Mouse (Mus musculus) intestine, postnatal 0 days (tissue): ENCODE data around the gene Isg15. TPM values are rescaled to one million over a fixed set of nuclear protein-coding genes. Genes with fewer than 3 reads are reported as not detected.
A peak's percentile ranks its signal among the peaks of the same experiment; 100 is the strongest.

ENCODE experiments used
- ATAC-seq: fragments of 200-750 bp; cut with Nextera tagmentation; 2 replicates; pipeline ENCODE4 v1.8.0; 2017; ENCODE audit warnings: mild to moderate bottlenecking, moderate TSS enrichment, moderate library complexity
- H3K27ac ChIP-seq: fragments of 300-500 bp; sonication (generic); 2 replicates; pipeline ENCODE4 v1.5.1; 2014; ENCODE audit warnings: mild to moderate bottlenecking, low read depth, low read length, moderate library complexity
- H3K27me3 ChIP-seq: fragments of 300-500 bp; sonication (generic); replicated peaks from 2 replicates; pipeline ENCODE4 v1.6.1; 2014; ENCODE audit warnings: low read length, mixed read lengths; ENCODE audit not compliant: control insufficient read depth, insufficient read depth
- H3K36me3 ChIP-seq: fragments of 300-500 bp; sonication (generic); 2 replicates; pipeline ENCODE4 v1.6.1; 2014; ENCODE audit warnings: mild to moderate bottlenecking, moderate library complexity; ENCODE audit not compliant: control insufficient read depth, insufficient read depth
- H3K4me1 ChIP-seq: fragments of 300-500 bp; sonication (generic); replicated peaks from 2 replicates; pipeline ENCODE4 v1.6.1; 2014; ENCODE audit warnings: antibody characterized with exemption, low read length, mixed read lengths; ENCODE audit not compliant: control insufficient read depth, insufficient read depth
- H3K4me2 ChIP-seq: fragments of 300-500 bp; sonication (generic); replicated peaks from 2 replicates; pipeline ENCODE4 v1.6.1; 2014; ENCODE audit warnings: low read depth, mild to moderate bottlenecking, moderate library complexity
- H3K4me3 ChIP-seq: fragments of 300-500 bp; sonication (generic); 2 replicates; pipeline ENCODE4 v1.5.1; 2014; ENCODE audit warnings: low read depth, low read length
- H3K9ac ChIP-seq: fragments of 300-500 bp; sonication (generic); 2 replicates; pipeline ENCODE4 v1.6.1; 2014; ENCODE audit warnings: mild to moderate bottlenecking, low read depth, low read length
- H3K9me3 ChIP-seq: fragments of 300-500 bp; sonication (generic); 2 replicates; pipeline ENCODE4 v1.6.1; 2016; ENCODE audit warnings: mixed run types; ENCODE audit not compliant: control insufficient read depth
- CTCF ChIP-seq: sonication (generic); IDR thresholded peaks from 2 replicates; pipeline ENCODE4 v1.5.1; 2016; ENCODE audit warnings: low read depth, mild to moderate bottlenecking, control low read depth, antibody characterized with exemption, moderate library complexity
- WGBS: fragments of 180-500 bp; shearing (Covaris S2); extraction: QIAGEN DNeasy Blood & Tissue Kit; methylation state at CpG from one replicate; pipeline ENCODE4 v1.1.7; 2014; 5-methylcytosine and 5-hydroxymethylcytosine counted together
- polyA plus RNA-seq: library from polyadenylated mRNA; unstranded; fragments of >200 nt; fragmentation: Nextera tagmentation; extraction: Ambion mirVana; gene quantifications from 2 replicates; pipeline ENCODE4 v1.2.1, GENCODE M21; 2015

Isg15 gene
- polyA plus RNA-seq, 1 experiment from 2014 or later = 40.5 TPM

DNA sequence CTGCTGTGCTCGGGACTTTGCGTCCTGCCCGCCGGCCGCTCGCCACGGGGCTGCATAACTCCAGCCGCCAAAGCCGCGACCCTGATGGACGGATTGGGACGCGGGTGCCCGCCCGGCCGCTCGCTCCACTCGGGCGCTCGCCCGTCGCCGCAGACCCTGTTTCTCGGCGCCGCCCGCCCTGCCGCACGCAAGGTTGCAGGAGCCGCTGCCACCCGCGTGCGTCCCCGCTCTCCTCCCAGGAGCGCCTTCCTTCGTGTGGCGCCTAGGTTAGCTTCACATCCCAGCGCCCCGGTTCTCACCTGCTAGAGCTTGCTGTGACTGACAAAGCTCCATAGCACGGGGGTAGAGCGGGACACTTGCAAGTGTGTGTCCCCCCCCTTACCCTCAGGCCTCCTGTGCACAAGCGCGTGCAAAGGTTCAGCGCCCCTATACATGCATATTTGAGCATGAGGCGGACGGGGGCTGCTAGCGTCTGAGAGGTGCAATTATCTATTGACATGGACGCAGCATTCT lies 34.1 kb upstream of the Isg15 start, which contains the start of gene Plekhn1:
Plekhn1 (minus strand) TSS at position 157 of the 513 bp plus-strand sequence.
- under 1% methylated on average over 47 of the region's 48 CpGs for WGBS
- 0 out of 2 replicates have a peak, but pooled peaks cover 4% of the 10 kb centered on the region for H3K4me1 ChIP-seq
- peak within 1 kb of the TSS; percentile 67 for H3K9ac ChIP-seq
- H3K9me3 ChIP-seq = no peaks in the 10 kb centered on the region
- peak within 1 kb of the TSS; percentile 77 for H3K4me3 ChIP-seq
- peak within 1 kb of the TSS; percentile 68 for H3K27ac ChIP-seq
- TF ChIP-seq CTCF = no peak
- H3K27me3 ChIP-seq = no peaks in the 10 kb centered on the region
- H3K36me3 ChIP-seq = peaks cover 34% of the 10 kb centered on the region
- ATAC-seq = peak; percentile 30; the same call in 1 of the 2 replicates
- H3K4me2 ChIP-seq = peak within 1 kb of the TSS; percentile 94

DNA sequence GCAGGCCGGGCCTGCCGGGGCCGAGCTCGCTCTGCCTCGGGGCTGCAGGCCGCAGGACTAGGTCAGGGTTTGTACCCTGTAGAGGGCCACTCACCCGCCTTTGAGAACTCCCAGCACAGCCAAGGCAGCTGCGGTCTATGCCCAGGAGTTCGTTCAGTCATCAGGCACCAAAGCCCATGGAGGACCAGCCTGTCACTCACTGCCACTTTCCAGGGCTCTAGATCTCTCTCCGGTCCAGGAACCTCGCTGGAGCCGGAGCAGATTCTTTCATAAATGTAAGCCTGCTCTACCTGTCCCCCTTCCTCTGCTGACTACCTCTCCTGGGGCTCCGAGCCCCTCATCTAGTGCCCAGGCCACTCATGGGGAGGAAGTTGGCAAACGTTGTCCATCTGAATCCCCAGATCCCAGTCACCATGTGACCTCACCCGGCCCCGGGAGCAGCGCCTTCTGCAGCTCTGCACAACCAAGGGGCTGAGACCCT lies 33.4 kb upstream of the Isg15 start:
- Histone ChIP-seq H3K27me3 (no peaks in the 10 kb centered on the region), H3K36me3 (peaks cover 27% of the 10 kb centered on the region), H3K27ac (no peak overlapping the region), H3K9ac (peak overlapping the region; percentile 49), H3K4me1 (0 out of 2 replicates have a peak, but pooled peaks cover 4% of the 10 kb centered on the region), H3K9me3 (no peaks in the 10 kb centered on the region), H3K4me3 (peak overlapping the region; percentile 77), H3K4me2 (peak overlapping the region; percentile 94)
- 12% methylated on average over 17 of the region's 17 CpGs for WGBS
- no peak for ATAC-seq
- TF ChIP-seq CTCF = no peak

DNA sequence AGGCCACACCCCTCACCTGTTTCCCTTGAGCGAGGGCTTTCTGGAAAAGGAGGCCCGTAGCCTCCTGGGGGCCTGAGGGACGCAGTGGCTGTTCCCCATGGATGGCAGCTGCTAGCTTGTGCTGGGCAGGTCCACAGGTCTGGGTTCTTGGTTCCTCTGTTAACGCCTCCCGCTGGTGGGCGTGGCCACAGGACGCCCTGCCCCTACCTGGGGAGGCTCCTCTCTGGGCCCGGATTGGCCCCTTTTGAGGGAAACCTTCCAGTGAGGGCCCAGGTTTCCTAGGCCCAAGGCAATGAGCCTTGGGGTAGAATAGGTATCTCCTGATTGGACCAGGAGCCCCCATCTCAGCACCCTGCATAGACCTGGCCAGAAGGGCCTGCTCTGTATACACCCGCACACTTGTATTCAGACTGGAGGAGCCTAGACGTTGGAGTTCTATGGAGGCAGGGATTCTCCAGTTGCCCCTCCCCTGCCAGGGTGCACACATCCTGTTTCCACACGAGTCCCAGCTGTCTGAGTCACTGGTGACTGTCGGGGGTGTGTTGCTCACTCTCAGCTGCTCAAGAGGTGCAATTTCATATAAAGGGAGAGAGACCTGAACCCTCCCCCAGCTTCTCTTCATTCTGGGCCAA lies 27.9 kb upstream of the Isg15 start:
- no peaks in the 10 kb centered on the region for H3K9me3 ChIP-seq
- 22% methylated on average over 12 of the region's 12 CpGs for WGBS
- no peak for TF ChIP-seq CTCF
- peak overlapping the region; percentile 8; the same call in 1 of the 2 replicates for H3K9ac ChIP-seq
- peak; percentile 64 for ATAC-seq
- no peaks in the 10 kb centered on the region for H3K27me3 ChIP-seq
- no peak overlapping the region for H3K27ac ChIP-seq
- peaks cover 23% of the 10 kb centered on the region for H3K36me3 ChIP-seq
- 0 out of 2 replicates have a peak, but pooled peaks cover 5% of the 10 kb centered on the region for H3K4me1 ChIP-seq
- peak overlapping the region; percentile 71 for H3K4me2 ChIP-seq
- H3K4me3 ChIP-seq = peak overlapping the region; percentile 38

DNA sequence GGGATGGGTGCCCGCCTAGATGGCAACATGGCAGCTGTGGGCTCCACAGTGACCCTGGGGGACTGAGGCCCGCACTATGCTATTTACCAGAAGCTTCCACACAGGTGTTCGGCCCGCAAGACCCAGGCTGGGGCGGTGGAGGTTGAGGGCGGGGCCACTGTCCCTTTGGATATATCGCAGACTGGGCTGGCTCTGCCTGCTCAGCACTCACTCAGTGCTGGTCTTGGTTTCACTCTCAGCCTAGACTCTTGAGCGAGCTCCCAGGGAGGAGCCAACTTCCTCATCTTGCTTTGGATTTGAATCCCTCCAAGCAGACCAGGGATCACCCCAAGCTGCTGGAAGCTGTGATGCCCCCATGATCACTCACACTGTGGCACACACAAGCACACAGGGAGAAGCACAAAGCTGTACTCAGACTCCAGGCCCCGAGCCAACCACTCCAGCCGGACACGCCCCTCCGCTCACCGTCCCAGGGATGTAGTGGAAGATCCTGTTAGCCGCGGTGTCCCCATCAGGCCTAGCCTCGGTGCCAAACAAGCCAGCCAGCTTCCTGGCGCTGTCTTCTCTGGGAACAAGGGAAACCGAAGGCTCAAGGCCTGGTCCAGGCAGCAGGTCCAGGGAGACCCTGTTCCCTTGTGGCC lies 27.3 kb upstream of the Isg15 start:
- Histone ChIP-seq H3K4me2 (peak overlapping the region; percentile 71), H3K4me1 (0 out of 2 replicates have a peak, but pooled peaks cover 5% of the 10 kb centered on the region), H3K27ac (peak overlapping the region; percentile 50; the same call in 1 of the 2 replicates), H3K27me3 (no peaks in the 10 kb centered on the region), H3K4me3 (peak overlapping the region; percentile 38), H3K36me3 (peaks cover 19% of the 10 kb centered on the region), H3K9ac (peak overlapping the region; percentile 8; the same call in 1 of the 2 replicates), H3K9me3 (no peaks in the 10 kb centered on the region)
- no peak for TF ChIP-seq CTCF
- ATAC-seq = peak; percentile 56
- 29% methylated on average over 18 of the region's 18 CpGs for WGBS

DNA sequence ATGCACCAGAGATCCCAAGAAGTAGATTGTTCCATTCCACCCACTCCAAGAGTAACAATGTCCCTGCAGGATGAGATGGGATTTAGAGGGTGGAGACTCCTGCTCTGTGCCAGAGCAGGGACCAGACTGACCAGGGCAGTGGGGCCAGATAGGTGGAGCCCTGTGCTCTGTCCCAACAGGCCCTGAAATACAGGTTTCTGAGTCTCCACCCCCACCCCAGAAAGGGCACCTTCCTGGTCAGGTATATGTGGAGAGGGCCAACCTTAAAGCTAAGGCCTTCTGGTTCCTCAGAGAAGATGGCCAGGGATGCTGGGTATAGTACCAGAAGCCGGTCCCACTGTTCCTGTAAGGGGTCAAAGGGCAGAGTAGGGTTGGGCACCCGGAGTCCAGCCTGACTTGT lies 23.7 kb upstream of the Isg15 start:
- TF ChIP-seq CTCF = no peak
- Histone ChIP-seq H3K9me3 (no peaks in the 10 kb centered on the region), H3K27ac (no peak overlapping the region), H3K4me3 (no peak overlapping the region), H3K36me3 (peaks cover 13% of the 10 kb centered on the region; the same call in 1 of the 2 replicates), H3K4me1 (0 out of 2 replicates have a peak, but pooled peaks cover 5% of the 10 kb centered on the region), H3K27me3 (no peaks in the 10 kb centered on the region), H3K9ac (no peak overlapping the region), H3K4me2 (no peak overlapping the region)
- 50% methylated on average over 2 of the region's 2 CpGs for WGBS
- no peak for ATAC-seq

DNA sequence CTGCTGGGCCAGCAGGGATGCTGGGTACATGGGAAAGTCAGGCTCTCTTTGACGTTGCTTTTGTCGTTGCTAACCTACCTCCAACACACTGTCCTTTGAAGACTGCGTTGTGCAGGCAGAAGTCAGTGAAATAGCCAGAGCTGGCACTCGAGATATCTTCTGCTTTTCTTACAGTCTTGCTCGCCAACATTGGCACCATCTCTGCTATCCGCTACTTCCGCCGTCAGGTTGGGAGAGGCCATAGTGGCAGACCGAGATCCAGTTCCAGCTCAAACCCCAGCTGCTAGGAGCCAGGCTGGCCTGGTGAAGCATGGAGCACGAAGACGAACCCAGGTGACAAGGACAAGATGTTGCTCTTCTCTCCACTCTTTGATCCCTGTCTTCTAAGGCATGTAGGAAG lies 19.3 kb upstream of the Isg15 start:
- Histone ChIP-seq H3K4me3 (no peak overlapping the region), H3K4me1 (no peaks in the 10 kb centered on the region), H3K4me2 (no peak overlapping the region), H3K9ac (no peak overlapping the region), H3K27me3 (no peaks in the 10 kb centered on the region), H3K36me3 (peaks cover 13% of the 10 kb centered on the region; the same call in 1 of the 2 replicates), H3K27ac (no peak overlapping the region), H3K9me3 (no peaks in the 10 kb centered on the region)
- WGBS = 91% methylated on average over 11 of the region's 11 CpGs
- ATAC-seq = no peak
- TF ChIP-seq CTCF = no peak
